Mouse (Mus musculus) left cerebral cortex, postnatal 4 days (tissue): ENCODE data around the gene Tmem25. TPM values are rescaled to one million over a fixed set of nuclear protein-coding genes. Genes with fewer than 3 reads are reported as not detected.
"Not testable (repeated sequence)": the region's sequence is repeated elsewhere in the genome, so short reads cannot be mapped to it uniquely, and the experiment has no call there.

Source experiments
- DNase-seq: peaks from one replicate; pipeline ENCODE4 v3.0.0-alpha.2; 2022
- intact Hi-C: fragments of 180-260 bp; cut with DNase I; formaldehyde crosslinking; loops from one replicate; pipeline ENCODE4 v1.15.1; 2025
- total RNA-seq, 2 experiments: library from RNA; stranded (reverse); gene quantifications; 2 replicates each; pipeline ENCODE4 v1.2.3; 2021

Tmem25 gene
- total RNA-seq, 2 experiments from 2014 or later = 17.9 to 20.1 TPM

- DNase-seq = no peak
- intact Hi-C loops = no loop called here
Measured at GRCm38 (mm10) chr9:44792842-44793241, 6.3 kb downstream of the Tmem25 start.

GRCm38 (mm10) chr9:44772750-44773651 lies 26.1 kb downstream of the Tmem25 start:
- peak; percentile 95 for DNase-seq
- intact Hi-C loops = no loop called here

GRCm38 (mm10) chr9:44772392-44772749 lies 26.7 kb downstream of the Tmem25 start:
- intact Hi-C loops = no loop called here
- no peak for DNase-seq

GRCm38 (mm10) chr9:44771376-44771775 lies 27.7 kb downstream of the Tmem25 start:
- no peak for DNase-seq
- intact Hi-C loops = no loop called here

- intact Hi-C loops, DNase-seq: not testable (repeated sequence)
Measured at GRCm38 (mm10) chr9:44768029-44768394, 31.1 kb downstream of the Tmem25 start.

GRCm38 (mm10) chr9:44767101-44768028 lies 31.7 kb downstream of the Tmem25 start, which contains the start of the genes Arcn1 and Ift46:
Arcn1 (minus strand) TSS chr9:44767845.
Ift46 (plus strand) TSS chr9:44767908.
- peak; percentile 88 for DNase-seq
- intact Hi-C loops = no loop called here

- no peak for DNase-seq
- intact Hi-C loops = no loop called here
Measured at GRCm38 (mm10) chr9:44760873-44761272, 38.2 kb downstream of the Tmem25 start.

- intact Hi-C loops = no loop called here
- no peak for DNase-seq
Measured at GRCm38 (mm10) chr9:44748473-44748872, 50.6 kb downstream of the Tmem25 start.

- no peak for DNase-seq
- intact Hi-C loops = no loop called here
Measured at GRCm38 (mm10) chr9:44747341-44747740, 51.8 kb downstream of the Tmem25 start.

GRCm38 (mm10) chr9:44746666-44747065 lies 52.4 kb downstream of the Tmem25 start:
- no peak for DNase-seq
- intact Hi-C loops = no loop called here

GRCm38 (mm10) chr9:44745371-44745770 lies 53.7 kb downstream of the Tmem25 start:
- intact Hi-C loops = no loop called here
- DNase-seq = no peak

Other genes with a start within 250 kb of the Tmem25 start
- gene Cxcr5, start 237.4 kb downstream of the Tmem25 start, total RNA-seq = not detected
- gene Ddx6, start 194.4 kb downstream of the Tmem25 start, total RNA-seq = 100 to 1,000 TPM; 144 to 146 TPM
- not detected for gene Treh, start 126.1 kb downstream of the Tmem25 start, total RNA-seq
- 100 to 1,000 TPM; 132 to 141 TPM for gene Phldb1, start 64.1 kb downstream of the Tmem25 start, total RNA-seq
- 100 to 1,000 TPM; 116 to 122 TPM for gene Arcn1, start 31.5 kb downstream of the Tmem25 start, total RNA-seq
- 100 to 1,000 TPM; 111 to 114 TPM for gene Ift46, start 31.4 kb downstream of the Tmem25 start, total RNA-seq
- gene Ttc36, start 3.8 kb upstream of the Tmem25 start, total RNA-seq = 1 to 10 TPM in 1 of 2 experiments, under 1 TPM in 1; 0.54 to 1.0 TPM
- 10 to 100 TPM; 67.5 to 70.0 TPM for gene Kmt2a, start 82.0 kb upstream of the Tmem25 start, total RNA-seq
- gene Atp5l, start 121.4 kb upstream of the Tmem25 start, total RNA-seq = 100 to 1,000 TPM; 325 to 329 TPM
- 100 to 1,000 TPM in 1 of 2 experiments, 10 to 100 TPM in 1; 95.1 to 104 TPM for gene Ube4a, start 166.3 kb upstream of the Tmem25 start, total RNA-seq
- gene Cd3g, start 181.1 kb upstream of the Tmem25 start, total RNA-seq = not detected
- not detected for gene Cd3d, start 182.5 kb upstream of the Tmem25 start, total RNA-seq
- not detected for gene Cd3e, start 210.3 kb upstream of the Tmem25 start, total RNA-seq
- gene Mpzl2, start 240.5 kb upstream of the Tmem25 start, total RNA-seq = 1 to 10 TPM; 1.3 to 1.5 TPM